9 mouse cellular contexts compared by ENCODE assay signal in genomic region chr17:6097884-6098283, GRCm38 (mm10). TPM values are rescaled to one million over a fixed set of nuclear protein-coding genes. Genes with fewer than 3 reads are reported as not detected.
DNase-seq lines count a peak whose midpoint lies in the region; ATAC-seq and TF ChIP-seq lines count a peak whose summit lies in the region.
"Had no signal": no experiment of that assay in that cellular context is flagged by ENCODE, and none has a peak within 500 bp of the region (broad histone marks: within the 10 kb centered on the region; RNA-seq: fewer than 3 reads in every experiment).

No protein-coding gene starts in this region.

- no peak for ATAC-seq in G1E (ENCODE audit: extremely low read depth, insufficient number of reproducible peaks, low FRiP score, poor library complexity, severe bottlenecking)
- ATAC-seq in megakaryocyte progenitor cell, adult 5-6 weeks (replicated peaks; ENCODE audit: poor library complexity), result peak; percentile 90

- DNase-seq in cerebellum, adult 2 months, result peak; percentile 48 to 66
- DNase-seq in cerebellum, adult 9-10 months, result no peak
- DNase-seq in G1E (ENCODE audit: low spot score), result no peak
- DNase-seq in cerebellum, postnatal 25 days, result peak; percentile 69 to 80
- peak; percentile 58 to 69 for DNase-seq in heart, postnatal 36 days
- peak; percentile 60 to 69 for DNase-seq in layer of hippocampus, postnatal 10 days (ENCODE audit: low spot score in 2 of 2)
- peak; percentile 18 to 65 for DNase-seq in spleen, postnatal 10 days (ENCODE audit: low spot score in 2 of 2)

- intact Hi-C loops in heart, postnatal 36 days (cut with DNase I), result no loop called here

- no peak overlapping the region for H3K4me3 ChIP-seq in cerebellum, adult 2 months (replicated peaks; ENCODE audit: insufficient read depth, low read depth, low read length)
- H3K4me3 ChIP-seq in G1E (ENCODE audit: low read depth, low read length), result no peak overlapping the region
- H3K4me3 ChIP-seq: heart, embryonic 13.5 days had no signal

- H3K9me3 ChIP-seq in G1E (replicated peaks), result no peaks in the 10 kb centered on the region
- H3K9me3 ChIP-seq: heart, embryonic 13.5 days had no signal

- peak; percentile 89 for TF ChIP-seq CTCF in cerebellum, adult 2 months (IDR thresholded peaks at IDR 0.05; ENCODE audit: borderline replicate concordance, insufficient read depth, low read depth, low read length)
- peak; percentile 30 for TF ChIP-seq CTCF in G1E (IDR thresholded peaks at IDR 0.05; ENCODE audit: low read depth, low read length)

- no peak for TF ChIP-seq POLR2A in cerebellum, adult 2 months (IDR thresholded peaks at IDR 0.05; ENCODE audit: borderline replicate concordance, insufficient read depth, low read length)

- no peaks in the 10 kb centered on the region for H3K27me3 ChIP-seq in cerebellum, adult 2 months (ENCODE audit: control insufficient read depth, insufficient read depth, low read length)
- H3K27me3 ChIP-seq in G1E (ENCODE audit: insufficient read depth, low read length), result no peaks in the 10 kb centered on the region
- H3K27me3 ChIP-seq: heart, embryonic 13.5 days had no signal

- H3K27ac ChIP-seq in cerebellum, adult 2 months (ENCODE audit: insufficient read depth, low read length), result no peak overlapping the region
- H3K27ac ChIP-seq: heart, embryonic 13.5 days had no signal

- peaks cover 9% of the 10 kb centered on the region for H3K36me3 ChIP-seq in G1E (replicated peaks)
- H3K36me3 ChIP-seq: heart, embryonic 13.5 days had no signal

- no peaks in the 10 kb centered on the region for H3K4me1 ChIP-seq in cerebellum, adult 2 months (ENCODE audit: control insufficient read depth, insufficient read depth, low read length)
- no peaks in the 10 kb centered on the region for H3K4me1 ChIP-seq in G1E (ENCODE audit: insufficient read depth, low read depth, low read length)
- H3K4me1 ChIP-seq: heart, embryonic 13.5 days had no signal

- WGBS in cerebellum, adult 2 months, result 35% methylated on average over 4 of the region's 4 CpGs

RNA-seq across cellular contexts. Expression of gene Tulp4, which starts 8.4 kb away (rescaled TPM):
- polyA plus RNA-seq in cerebellum, adult 2 months (2012; rRNA removed), result 144 and 151 TPM in 2 replicates
- total RNA-seq in G1E (2014; fragmentation: Nextera tagmentation) (57.5 and 61.2 TPM in 2 replicates), G1E (2017) (46.4 and 53.0 TPM in 2 replicates)
- polyA plus RNA-seq in G1E (2012), result 17.6 and 19.3 TPM in 2 replicates
- total RNA-seq in heart, postnatal 36 days (2021), result 100 to 1,000 TPM; 105 to 115 TPM
- 100 to 1,000 TPM; 292 to 299 TPM for total RNA-seq in layer of hippocampus, postnatal 10 days (2021)
- total RNA-seq in megakaryocyte progenitor cell, adult 5-6 weeks (2015), result 0.59 and 0.81 TPM in 2 replicates
- 8.5 and 10.5 TPM in 2 replicates for total RNA-seq in megakaryocyte progenitor cell, adult 5-6 weeks (2017)

RNA-seq across cellular contexts. Expression of gene Gtf2h5, which starts 18.3 kb away (rescaled TPM):
- 67.4 and 72.4 TPM in 2 replicates for polyA plus RNA-seq in cerebellum, adult 2 months (2012; rRNA removed)
- total RNA-seq in G1E (2014; fragmentation: Nextera tagmentation) (51.1 and 64.2 TPM in 2 replicates), G1E (2017) (106 and 119 TPM in 2 replicates)
- polyA plus RNA-seq in G1E (2012), result 3.2 and 3.5 TPM in 2 replicates
- total RNA-seq in heart, postnatal 36 days (2021), result 10 to 100 TPM; 64.9 to 70.5 TPM
- total RNA-seq in layer of hippocampus, postnatal 10 days (2021), result 100 to 1,000 TPM; 172 to 182 TPM
- total RNA-seq in megakaryocyte progenitor cell, adult 5-6 weeks (2015), result 84.0 and 93.7 TPM in 2 replicates
- 57.8 and 80.9 TPM in 2 replicates for total RNA-seq in megakaryocyte progenitor cell, adult 5-6 weeks (2017)

RNA-seq across cellular contexts. Expression of gene Serac1, which starts 18.3 kb away (rescaled TPM):
- polyA plus RNA-seq in cerebellum, adult 2 months (2012; rRNA removed), result 20.7 and 21.8 TPM in 2 replicates
- total RNA-seq in G1E (2014; fragmentation: Nextera tagmentation), result 9.6 and 16.6 TPM in 2 replicates
- total RNA-seq in G1E (2017), result 9.5 and 9.6 TPM in 2 replicates
- polyA plus RNA-seq in G1E (2012), result 4.3 and 6.9 TPM in 2 replicates
- 1 to 10 TPM; 6.3 to 7.4 TPM for total RNA-seq in heart, postnatal 36 days (2021)
- 10 to 100 TPM; 20.2 to 25.2 TPM for total RNA-seq in layer of hippocampus, postnatal 10 days (2021)
- 2.2 and 2.5 TPM in 2 replicates for total RNA-seq in megakaryocyte progenitor cell, adult 5-6 weeks (2015)
- 4.7 and 5.4 TPM in 2 replicates for total RNA-seq in megakaryocyte progenitor cell, adult 5-6 weeks (2017)

Comparison
In these comparisons a context has a peak if more than half of its experiments do, and no peak if none do; other contexts are left out.
1. DNase-seq: peak in cerebellum, adult 2 months (2 of 2), cerebellum, postnatal 25 days (2 of 2), heart, postnatal 36 days (2 of 2), layer of hippocampus, postnatal 10 days (2 of 2) and spleen, postnatal 10 days (2 of 2); none in cerebellum, adult 9-10 months (single experiment) and G1E (single experiment).
2. RNA of gene Tulp4, which starts 8.4 kb away (total RNA-seq): 292 to 299 TPM in layer of hippocampus, postnatal 10 days, 105 to 115 TPM in heart, postnatal 36 days and 46.4 to 61.2 TPM in G1E; 0.59 to 10.5 TPM in megakaryocyte progenitor cell, adult 5-6 weeks; every median in the first group is over 4 times any median in the second.